Mouse (Mus musculus): ENCODE data around the gene Tmc5.

DNA sequence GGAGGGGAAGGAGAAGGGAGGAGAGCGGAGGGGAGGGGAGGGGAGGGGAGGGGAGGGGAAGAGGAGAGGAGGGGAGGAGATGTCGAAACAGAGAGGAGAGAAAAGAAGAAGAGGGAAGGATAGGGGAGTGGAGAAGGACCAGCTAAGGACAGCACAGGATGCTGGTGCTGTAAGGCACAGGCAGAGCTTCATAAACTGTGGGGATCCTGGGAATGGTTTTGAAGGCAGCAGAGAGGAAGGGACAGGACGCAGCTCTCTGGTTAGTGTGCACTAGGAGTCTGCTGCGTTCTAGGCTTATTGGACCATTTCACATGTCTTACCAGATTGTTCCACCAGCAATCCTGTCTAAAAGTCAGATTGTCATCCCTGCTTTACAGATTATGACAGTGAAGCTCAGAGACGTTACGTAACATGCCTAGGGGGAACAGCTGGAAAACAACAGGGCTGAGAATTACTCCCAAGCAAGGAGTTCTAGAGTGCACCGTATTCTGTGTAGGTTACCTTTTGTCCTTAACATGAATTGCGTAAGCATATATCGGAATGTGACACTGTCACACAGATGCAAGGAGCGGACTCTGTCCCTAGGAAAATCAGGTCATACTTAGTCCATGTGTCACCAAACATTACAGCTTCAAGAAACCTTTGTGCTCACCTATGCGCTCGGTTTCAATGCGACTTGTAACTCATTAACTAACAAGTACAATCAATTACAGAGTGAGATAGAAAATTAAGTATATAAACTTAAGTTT lies 30.6 kb downstream of the Tmc5 start:
- TF ChIP-seq EP300 (IDR thresholded peaks at IDR 0.05) = no peak
- TF ChIP-seq CTCF (IDR thresholded peaks at IDR 0.05) = no peak
